ENCODE assay signal across 8 mouse cellular contexts in genomic region chr3:115712808-115713200, GRCm38 (mm10). TPM values are rescaled to one million over a fixed set of nuclear protein-coding genes. Genes with fewer than 3 reads are reported as not detected.
DNase-seq lines count a peak whose midpoint lies in the region; ATAC-seq and TF ChIP-seq lines count a peak whose summit lies in the region.

No protein-coding gene starts in this region.

- peaks cover 6% of the 10 kb centered on the region for H3K36me3 ChIP-seq in heart, embryonic 11.5 days (ENCODE audit: control insufficient read depth, insufficient read depth, low read length)
- H3K36me3 ChIP-seq in kidney, embryonic 16.5 days (ENCODE audit: insufficient read depth, low read length) = no peaks in the 10 kb centered on the region
- H3K36me3 ChIP-seq in myocyte (ENCODE audit: control insufficient read depth, insufficient read depth) = no peaks in the 10 kb centered on the region
- peaks cover 24% of the 10 kb centered on the region for H3K36me3 ChIP-seq in splenic B cell, adult 2 months (ENCODE audit: control insufficient read depth, insufficient read depth, low read length, poor library complexity, severe bottlenecking)

- peak overlapping the region; percentile 88 for H3K9ac ChIP-seq in heart, embryonic 11.5 days (ENCODE audit: low read depth, low read length)
- peak overlapping the region; percentile 77; the same call in 1 of the 2 replicates for H3K9ac ChIP-seq in kidney, embryonic 16.5 days (replicated peaks; ENCODE audit: low read length)

- peak; percentile 80 for TF ChIP-seq CTCF in bone marrow macrophage, adult 2 months (IDR thresholded peaks at IDR 0.05; ENCODE audit: low read depth, low read length)
- TF ChIP-seq CTCF in embryonic fibroblast, embryonic 13.5 days (IDR thresholded peaks at IDR 0.05; ENCODE audit: borderline replicate concordance, insufficient read depth, low read length) = peak; percentile 64; the same call in 1 of the 2 replicates

- H3K4me1 ChIP-seq in bone marrow macrophage, adult 2 months (ENCODE audit: control insufficient read depth, insufficient read depth, low read length) = peaks cover 27% of the 10 kb centered on the region
- no peaks in the 10 kb centered on the region for H3K4me1 ChIP-seq in embryonic fibroblast, embryonic 13.5 days (ENCODE audit: control insufficient read depth, insufficient read depth, low read length)
- H3K4me1 ChIP-seq in heart, embryonic 11.5 days (ENCODE audit: control insufficient read depth, insufficient read depth, low read length) = peaks cover 29% of the 10 kb centered on the region
- peaks cover 8% of the 10 kb centered on the region; the same call in 1 of the 2 replicates for H3K4me1 ChIP-seq in kidney, embryonic 16.5 days (ENCODE audit: insufficient read depth, low read length)

- TF ChIP-seq POLR2A in bone marrow macrophage, adult 2 months (IDR thresholded peaks at IDR 0.05; ENCODE audit: borderline replicate concordance, low read depth, low read length) = no peak
- TF ChIP-seq POLR2A in embryonic fibroblast, embryonic 13.5 days (IDR thresholded peaks at IDR 0.05; ENCODE audit: low read depth, low read length) = no peak
- TF ChIP-seq POLR2A in myocyte (IDR thresholded peaks at IDR 0.05; ENCODE audit: insufficient read length, low read depth) = no peak

- 14% methylated on average over 9 of the region's 9 CpGs for WGBS in heart, embryonic 11.5 days (ENCODE audit: insufficient replicate concordance)
- WGBS in kidney, embryonic 16.5 days = 18% methylated on average over 9 of the region's 9 CpGs

- peak; percentile 84 for DNase-seq in 416B (ENCODE audit: low read depth)
- DNase-seq in liver = peak; percentile 73
- DNase-seq in splenic B cell, adult 2 months (ENCODE audit: low read depth, low spot score) = peak; percentile 83

- H3K27me3 ChIP-seq in heart, embryonic 11.5 days (ENCODE audit: control insufficient read depth, insufficient read depth, low read length) = no peaks in the 10 kb centered on the region
- no peaks in the 10 kb centered on the region; the same call in 1 of the 2 replicates for H3K27me3 ChIP-seq in kidney, embryonic 16.5 days (ENCODE audit: insufficient read depth, low read length)
- no peaks in the 10 kb centered on the region for H3K27me3 ChIP-seq in myocyte (ENCODE audit: control insufficient read depth, insufficient read depth, insufficient read length)
- no peaks in the 10 kb centered on the region for H3K27me3 ChIP-seq in splenic B cell, adult 2 months (ENCODE audit: control insufficient read depth, insufficient read depth, low read length, poor library complexity, severe bottlenecking)

- H3K4me3 ChIP-seq in bone marrow macrophage, adult 2 months (ENCODE audit: insufficient read depth, low read length) = peak overlapping the region; percentile 86; the same call in 1 of the 2 replicates
- peak overlapping the region; percentile 84 for H3K4me3 ChIP-seq in embryonic fibroblast, embryonic 13.5 days (ENCODE audit: insufficient read depth, low read length)
- peak overlapping the region; percentile 57 for H3K4me3 ChIP-seq in heart, embryonic 11.5 days (ENCODE audit: low read depth, low read length)
- peak overlapping the region; percentile 63 for H3K4me3 ChIP-seq in kidney, embryonic 16.5 days (ENCODE audit: low read length)
- H3K4me3 ChIP-seq in myocyte = peak overlapping the region; percentile 58

- ATAC-seq in heart, embryonic 11.5 days (replicated peaks; ENCODE audit: insufficient number of reproducible peaks, low FRiP score, low TSS enrichment) = no peak
- peak; percentile 14; the same call in 1 of the 2 replicates for ATAC-seq in kidney, embryonic 16.5 days (ENCODE audit: low FRiP score, low TSS enrichment)

- no peaks in the 10 kb centered on the region for H3K9me3 ChIP-seq in heart, embryonic 11.5 days (replicated peaks; ENCODE audit: control insufficient read depth, low read length)
- H3K9me3 ChIP-seq in kidney, embryonic 16.5 days (ENCODE audit: low read length) = no peaks in the 10 kb centered on the region

- no peaks in the 10 kb centered on the region for H3K79me2 ChIP-seq in myocyte (ENCODE audit: control insufficient read depth, insufficient read depth)

- H3ac ChIP-seq in myocyte (ENCODE audit: control insufficient read depth, insufficient read length) = no peak overlapping the region

- H3K27ac ChIP-seq in bone marrow macrophage, adult 2 months (ENCODE audit: insufficient read depth, low read depth, low read length) = peak overlapping the region; percentile 48; the same call in 1 of the 2 replicates
- peak overlapping the region; percentile 30; the same call in 1 of the 2 replicates for H3K27ac ChIP-seq in embryonic fibroblast, embryonic 13.5 days (ENCODE audit: insufficient read depth, low read length)
- H3K27ac ChIP-seq in heart, embryonic 11.5 days (ENCODE audit: low read depth, low read length) = peak overlapping the region; percentile 95; the same call in 1 of the 2 replicates
- peak overlapping the region; percentile 63; the same call in 1 of the 2 replicates for H3K27ac ChIP-seq in kidney, embryonic 16.5 days (ENCODE audit: low read length)

- peak overlapping the region; percentile 73 for H3K4me2 ChIP-seq in heart, embryonic 11.5 days
- H3K4me2 ChIP-seq in kidney, embryonic 16.5 days (replicated peaks; ENCODE audit: low read depth, low read length) = peak overlapping the region; percentile 93
- H3K4me2 ChIP-seq in myocyte (ENCODE audit: low read depth) = peak overlapping the region; percentile 97

TF ChIP-seq in myocyte, 11 proteins besides CTCF, POLR2A, EP300 and RAD21:
- TF ChIP-seq CEBPB (IDR thresholded peaks at IDR 0.05; ENCODE audit: insufficient read depth, poor library complexity, severe bottlenecking) (no peak), REST (IDR thresholded peaks at IDR 0.05; ENCODE audit: insufficient read depth, insufficient read length) (no peak), SRF (IDR thresholded peaks at IDR 0.05; ENCODE audit: control insufficient read depth, insufficient read length, low read depth) (no peak), USF1 (IDR thresholded peaks at IDR 0.05; ENCODE audit: low read depth) (no peak), MAX (IDR thresholded peaks at IDR 0.05; ENCODE audit: low read depth) (no peak), MYOD1 (IDR thresholded peaks at IDR 0.05; ENCODE audit: control insufficient read depth in 1 of 3, insufficient read length in 2 of 3, low read depth in 2 of 3) (no peak), E2F4 (IDR thresholded peaks at IDR 0.05; ENCODE audit: insufficient read depth) (no peak), MYOG (IDR thresholded peaks at IDR 0.05; ENCODE audit: control insufficient read depth in 1 of 3, insufficient read depth in 1 of 3, insufficient read length in 2 of 3, low read depth in 2 of 3) (no peak), TCF12 (IDR thresholded peaks at IDR 0.05; ENCODE audit: insufficient read depth, poor library complexity, severe bottlenecking) (no peak), POLR2AphosphoS2 (IDR thresholded peaks at IDR 0.05; ENCODE audit: insufficient read length, low read depth) (no peak), TCF3 (IDR thresholded peaks at IDR 0.05; ENCODE audit: insufficient read length, low read depth) (no peak)

RNA-seq across cellular contexts. Expression of gene S1pr1, which starts 2.1 kb away (rescaled TPM):
- polyA plus RNA-seq in bone marrow macrophage, adult 2 months (2012; ENCODE audit: insufficient read depth, insufficient read length, missing spikeins) = 48.7 and 58.0 TPM in 2 replicates
- polyA plus RNA-seq in embryonic fibroblast, embryonic 13.5 days (2011; ENCODE audit: insufficient read length, low read depth, missing spikeins) = 28.7 and 29.9 TPM in 2 replicates
- 62.8 and 74.4 TPM in 2 replicates for polyA plus RNA-seq in heart, embryonic 11.5 days (2014; fragmentation: Nextera tagmentation; extraction: Ambion mirVana)
- polyA plus RNA-seq in kidney, embryonic 16.5 days (2015; fragmentation: Nextera tagmentation; extraction: Ambion mirVana) = 21.0 and 26.1 TPM in 2 replicates
- polyA plus RNA-seq in myocyte (2012; fragmentation: generic; extraction: Trizol) = 3.1 TPM

Comparison
In these comparisons a context has a peak if more than half of its experiments do, and no peak if none do; other contexts are left out.
1. H3K27ac ChIP-seq: peak in every context shown above with its lines; median percentile 95 in heart, embryonic 11.5 days; 63 in kidney, embryonic 16.5 days; 48 in bone marrow macrophage, adult 2 months; 30 in embryonic fibroblast, embryonic 13.5 days.